Mouse (Mus musculus): ENCODE data around the gene Hus1. TPM values are rescaled to one million over a fixed set of nuclear protein-coding genes. Genes with fewer than 3 reads are reported as not detected.

Gene Hus1
- 1 to 10 TPM; 7.3 to 7.4 TPM for total RNA-seq (2021)
- long read RNA-seq, experiment 1, partial matches to known transcripts, result 1 of 2 reads
- long read RNA-seq, experiment 1, other reads (novel, unspliced or antisense), result 1 of 2 reads
- long read RNA-seq, experiment 2, partial matches to known transcripts, result 4 of 6 reads
- long read RNA-seq, experiment 2, other reads (novel, unspliced or antisense), result 2 of 6 reads

- peak; percentile 89 to 92 for DNase-seq (ENCODE audit: low spot score in 2 of 2)
These were observed at the start of gene Hus1 for GRCm38 (mm10) chr11:9010853-9011339. Gene Hus1, minus strand, starts transcription at chr11:9011191.

GRCm38 (mm10) chr11:9060484-9060883 lies 49.5 kb upstream of the Hus1 start:
- DNase-seq (ENCODE audit: low spot score in 2 of 2), result no peak

GRCm38 (mm10) chr11:9060029-9060428 lies 49.0 kb upstream of the Hus1 start:
- DNase-seq (ENCODE audit: low spot score in 2 of 2), result no peak

- DNase-seq (ENCODE audit: low spot score in 2 of 2), result no peak
These were observed 46.7 kb upstream of the Hus1 start for GRCm38 (mm10) chr11:9057711-9058110.

- DNase-seq (ENCODE audit: low spot score in 2 of 2), result no peak
These were observed 45.9 kb upstream of the Hus1 start for GRCm38 (mm10) chr11:9056937-9057336.

- DNase-seq (ENCODE audit: low spot score in 2 of 2), result no peak
These were observed 40.9 kb upstream of the Hus1 start for GRCm38 (mm10) chr11:9051895-9052294.

GRCm38 (mm10) chr11:9050241-9050640 lies 39.2 kb upstream of the Hus1 start:
- DNase-seq (ENCODE audit: low spot score in 2 of 2), result no peak

GRCm38 (mm10) chr11:9048703-9049060 lies 37.7 kb upstream of the Hus1 start, which contains the start of gene Sun3:
Gene Sun3, minus strand, starts transcription at chr11:9048991.
- peak in 1 of 2 experiments; percentile 29 for DNase-seq (ENCODE audit: low spot score in 2 of 2)

GRCm38 (mm10) chr11:9048011-9048702 lies 37.2 kb upstream of the Hus1 start, which contains the start of gene Gm11992:
Gene Gm11992, plus strand, starts transcription at chr11:9048594.
- DNase-seq (ENCODE audit: low spot score in 2 of 2), result peak; percentile 68 to 74

- no peak for DNase-seq (ENCODE audit: low spot score in 2 of 2)
These were observed 36.1 kb upstream of the Hus1 start for GRCm38 (mm10) chr11:9047044-9047443.

GRCm38 (mm10) chr11:9046546-9046945 lies 35.6 kb upstream of the Hus1 start:
- DNase-seq (ENCODE audit: low spot score in 2 of 2), result no peak

- no peak for DNase-seq (ENCODE audit: low spot score in 2 of 2)
These were observed 20.5 kb upstream of the Hus1 start for GRCm38 (mm10) chr11:9031530-9031929.

GRCm38 (mm10) chr11:9025211-9025610 lies 14.2 kb upstream of the Hus1 start:
- no peak for DNase-seq (ENCODE audit: low spot score in 2 of 2)

- DNase-seq (ENCODE audit: low spot score in 2 of 2), result no peak
These were observed 13.8 kb upstream of the Hus1 start for GRCm38 (mm10) chr11:9024782-9025181.

- no peak for DNase-seq (ENCODE audit: low spot score in 2 of 2)
These were observed 9.2 kb upstream of the Hus1 start for GRCm38 (mm10) chr11:9020207-9020606.

GRCm38 (mm10) chr11:9018491-9019267 lies 7.7 kb upstream of the Hus1 start:
- DNase-seq (ENCODE audit: low spot score in 2 of 2), result no peak

GRCm38 (mm10) chr11:9014740-9015139 lies 3.7 kb upstream of the Hus1 start:
- DNase-seq (ENCODE audit: low spot score in 2 of 2), result no peak

GRCm38 (mm10) chr11:9011348-9011747 lies 357 bp upstream of the Hus1 start:
- no peak for DNase-seq (ENCODE audit: low spot score in 2 of 2)

GRCm38 (mm10) chr11:9010416-9010815 lies 575 bp downstream of the Hus1 start:
- peak; percentile 22 to 28 for DNase-seq (ENCODE audit: low spot score in 2 of 2)

GRCm38 (mm10) chr11:9008761-9009160 lies 2.2 kb downstream of the Hus1 start:
- no peak for DNase-seq (ENCODE audit: low spot score in 2 of 2)

- no peak for DNase-seq (ENCODE audit: low spot score in 2 of 2)
These were observed 22.9 kb downstream of the Hus1 start for GRCm38 (mm10) chr11:8988084-8988483.

- no peak for DNase-seq (ENCODE audit: low spot score in 2 of 2)
These were observed 24.9 kb downstream of the Hus1 start for GRCm38 (mm10) chr11:8986058-8986457.
